Mouse (Mus musculus): ENCODE data around the gene Trmo. TPM values are rescaled to one million over a fixed set of nuclear protein-coding genes. Genes with fewer than 3 reads are reported as not detected.

Trmo gene
- total RNA-seq (2021) = 1 to 10 TPM; 3.2 to 4.7 TPM
- long read RNA-seq, experiment 1, partial matches to known transcripts = 2 of 5 reads
- long read RNA-seq, experiment 1, other reads (novel, unspliced or antisense) = 0 of 5 reads
- long read RNA-seq, experiment 2, partial matches to known transcripts = 0 of 1 reads
- long read RNA-seq, experiment 2, other reads (novel, unspliced or antisense) = 0 of 1 reads

GRCm38 (mm10) chr4:46389013-46389611, at the start of gene Trmo:
Trmo (minus strand) TSS chr4:46389437.
- peak; percentile 96 for DNase-seq

GRCm38 (mm10) chr4:46432339-46433036, 43.3 kb upstream of the Trmo start:
- no peak for DNase-seq

- DNase-seq = no peak
Observed at GRCm38 (mm10) chr4:46428903-46429499, 39.8 kb upstream of the Trmo start.

GRCm38 (mm10) chr4:46422625-46423024, 33.4 kb upstream of the Trmo start:
- no peak for DNase-seq

DNA sequence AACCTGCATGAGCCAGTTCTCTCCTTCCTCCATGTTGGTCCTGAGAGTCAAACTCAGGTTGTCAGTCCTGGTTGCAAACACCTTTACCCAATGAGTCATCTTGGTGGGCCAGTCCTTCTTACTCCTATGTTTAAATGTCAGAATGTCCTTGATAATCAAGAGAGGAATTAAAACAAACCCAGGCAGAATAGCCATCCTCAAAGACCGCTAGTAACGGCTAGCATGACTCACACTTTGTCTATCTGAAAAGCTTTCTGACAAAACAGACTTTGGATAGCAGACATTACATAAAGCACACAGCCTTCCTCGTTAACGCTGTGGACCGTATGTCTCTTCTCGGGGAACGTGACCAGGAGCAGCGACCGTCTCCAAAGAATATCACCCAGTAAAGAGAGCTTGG, 29.6 kb upstream of the Trmo start:
- no peak for DNase-seq

DNA sequence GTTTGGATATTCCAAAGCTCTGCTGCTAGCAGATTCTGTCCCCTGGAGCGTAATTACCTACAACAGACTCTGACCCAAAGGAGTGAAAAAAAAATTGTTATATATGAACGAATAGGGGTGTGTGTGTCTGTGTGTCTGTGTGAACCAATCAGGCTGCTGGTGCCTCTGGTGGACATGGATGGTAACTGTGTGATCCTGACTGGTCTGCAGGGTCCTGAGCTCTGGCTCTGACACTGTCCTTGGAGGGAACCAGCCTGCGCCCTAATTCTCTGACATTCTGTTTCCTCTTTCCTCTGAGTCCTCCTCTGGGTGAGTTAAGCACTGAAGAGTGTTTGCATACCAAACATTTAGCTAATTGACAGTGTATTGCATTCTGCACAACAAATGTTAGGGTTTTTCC, 28.3 kb upstream of the Trmo start:
- DNase-seq = peak in 1 of 2 experiments; percentile 5

DNA sequence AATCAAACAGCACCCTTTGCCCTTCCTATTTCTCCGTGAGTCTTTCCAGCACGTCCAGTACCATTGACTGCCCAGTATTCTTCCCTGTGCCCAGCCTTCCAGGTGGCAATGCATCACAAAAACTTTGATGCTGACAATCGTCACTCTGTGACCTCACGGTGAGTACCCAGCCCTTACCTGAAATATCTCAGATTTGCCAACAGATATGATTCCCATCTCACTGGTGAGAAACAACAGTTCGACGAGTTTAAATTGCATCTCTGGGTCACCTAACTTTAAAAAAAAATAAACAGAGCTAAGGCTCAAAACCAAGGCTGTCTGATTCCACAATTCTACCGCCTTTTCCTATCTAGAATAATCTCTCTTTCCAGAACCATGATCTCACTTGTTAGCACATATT, 24.2 kb upstream of the Trmo start, which contains the start of gene Hemgn:
Gene Hemgn, minus strand, starts transcription at position 101 of the 400 bp plus-strand sequence.
- DNase-seq = no peak

GRCm38 (mm10) chr4:46412113-46412512, 22.9 kb upstream of the Trmo start:
- no peak for DNase-seq

GRCm38 (mm10) chr4:46411489-46411888, 22.3 kb upstream of the Trmo start:
- DNase-seq = peak; percentile 12 to 46

DNA sequence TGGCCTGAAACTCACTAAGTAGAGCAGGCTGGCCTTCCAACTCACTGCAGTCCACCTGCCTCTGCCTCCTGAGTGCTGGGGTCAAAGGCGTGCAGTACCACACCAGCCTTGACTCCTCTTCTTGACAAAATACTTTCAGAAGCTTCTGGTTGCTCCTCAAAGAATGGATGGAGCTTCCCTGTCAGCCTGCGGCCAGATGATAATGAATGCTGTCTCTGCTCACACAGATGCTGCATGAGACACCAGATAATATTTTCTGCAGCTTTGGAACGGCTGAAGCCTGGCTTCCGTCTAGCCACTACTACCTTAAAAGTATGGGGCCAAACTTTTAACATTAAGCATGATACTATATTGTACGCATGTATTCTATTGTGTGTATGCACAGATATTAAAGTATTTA, 21.4 kb upstream of the Trmo start:
- no peak for DNase-seq

DNA sequence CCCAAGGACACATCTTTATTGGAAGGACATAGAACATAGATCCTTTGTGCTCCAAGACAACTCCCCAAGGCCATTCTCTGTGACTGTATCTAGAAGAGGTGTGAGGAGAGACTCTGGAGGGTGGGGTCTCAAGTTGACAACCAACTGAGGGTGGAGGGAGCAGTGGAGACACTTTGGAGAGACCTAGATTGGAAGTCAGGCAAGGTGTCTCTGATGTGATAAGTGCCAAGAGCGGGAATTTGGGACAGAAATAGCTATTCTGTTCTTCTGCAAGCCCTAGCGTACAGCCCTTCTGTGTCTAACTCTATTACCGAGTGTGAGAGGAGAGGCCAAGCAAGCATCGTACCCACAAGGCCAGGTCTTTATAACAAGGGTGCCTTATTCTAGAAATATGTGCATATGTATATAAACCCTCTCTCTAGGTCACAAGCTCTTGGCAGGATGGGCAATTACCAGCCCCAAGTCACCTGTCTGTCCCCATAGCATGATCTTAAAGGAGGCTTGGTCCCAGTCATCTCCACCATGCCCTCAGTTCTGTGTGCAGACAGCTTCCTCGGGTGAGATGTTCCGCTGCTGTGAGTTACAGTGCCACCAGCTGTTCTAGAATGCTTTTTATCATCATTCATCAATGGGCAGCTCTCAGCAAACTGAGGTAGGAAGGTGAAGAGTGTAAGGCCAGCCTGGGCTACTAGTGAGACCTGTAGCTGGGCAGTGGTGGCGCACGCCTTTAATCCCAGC, 17.9 kb upstream of the Trmo start:
- DNase-seq = no peak

- no peak for DNase-seq
Observed at GRCm38 (mm10) chr4:46404042-46404795, 15.0 kb upstream of the Trmo start.

- DNase-seq = no peak
Observed at GRCm38 (mm10) chr4:46398839-46399238, 9.6 kb upstream of the Trmo start.

DNA sequence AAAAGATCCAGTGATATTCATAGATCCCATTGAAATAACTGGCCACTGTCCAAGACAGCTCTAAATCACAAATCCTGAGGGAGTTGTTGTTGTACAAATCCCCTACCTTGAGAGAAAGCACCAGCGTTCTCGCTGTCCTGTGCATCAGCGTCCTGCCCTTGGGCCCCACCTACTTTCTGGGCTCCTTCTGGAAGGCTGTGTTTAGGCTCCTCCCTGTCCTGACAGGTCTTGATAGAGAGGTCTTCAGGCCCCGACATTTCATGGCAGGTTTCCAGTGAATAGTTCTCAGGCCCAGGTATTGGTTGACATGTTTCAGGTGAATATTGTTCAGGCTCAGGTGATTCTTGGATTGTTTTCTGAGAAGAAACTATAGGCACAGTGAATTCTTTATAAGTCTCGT, 6.5 kb upstream of the Trmo start:
- no peak for DNase-seq

GRCm38 (mm10) chr4:46394388-46394787, 5.2 kb upstream of the Trmo start:
- DNase-seq = no peak

- peak; percentile 79 to 88 for DNase-seq
Observed at GRCm38 (mm10) chr4:46390390-46390970, 1.2 kb upstream of the Trmo start.

DNA sequence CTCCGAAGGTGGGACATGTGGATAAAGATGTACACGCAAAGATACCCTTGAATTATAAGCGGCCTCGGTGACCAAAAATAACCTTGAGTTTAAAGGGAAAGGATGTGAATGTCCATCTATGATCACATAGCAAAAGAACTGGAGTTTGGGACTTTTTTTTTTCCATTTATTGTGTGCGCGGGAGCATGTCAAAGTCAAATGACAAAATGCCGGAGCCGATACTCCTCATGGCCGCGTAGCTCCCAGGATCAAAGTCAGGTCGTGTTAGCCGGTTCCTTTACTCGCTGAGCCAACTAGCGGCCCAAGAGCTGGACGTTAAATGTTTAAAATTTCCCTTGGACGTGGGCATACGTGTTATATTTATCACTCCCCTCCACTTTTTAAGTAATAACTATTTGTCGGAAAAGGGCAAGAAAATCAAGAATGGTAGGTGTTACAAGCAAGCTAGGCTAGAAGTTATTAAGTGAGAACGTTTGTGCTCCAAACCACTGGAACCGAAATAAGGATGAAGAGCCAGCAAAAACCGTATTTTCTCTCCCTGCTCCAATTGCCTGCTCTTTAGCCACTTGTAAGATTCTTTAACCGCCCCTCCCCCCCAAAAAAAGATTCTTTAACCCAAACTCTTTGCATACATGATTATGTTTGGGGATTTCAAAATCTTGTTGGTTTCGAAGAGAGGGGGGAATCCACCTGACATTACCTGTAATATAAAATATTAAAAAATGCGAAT, 540 bp upstream of the Trmo start:
- no peak for DNase-seq

DNA sequence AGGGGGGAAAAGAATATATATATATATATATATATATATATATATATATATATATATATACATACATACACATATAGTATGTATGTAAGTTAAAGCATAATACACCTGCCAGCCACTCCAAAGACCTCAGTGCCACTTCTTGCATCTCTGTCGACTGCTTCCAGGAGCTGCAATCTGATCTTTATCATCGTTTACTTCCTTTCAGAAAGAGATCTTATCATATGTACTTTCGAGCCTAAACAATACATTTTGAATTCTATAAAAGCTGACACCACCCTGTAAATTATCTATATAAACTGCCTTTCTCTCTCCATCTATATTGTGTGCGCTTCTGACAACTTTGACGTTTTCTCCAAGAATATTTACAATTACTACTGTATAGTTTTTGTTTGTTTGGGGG, 681 bp downstream of the Trmo start:
- no peak for DNase-seq

DNA sequence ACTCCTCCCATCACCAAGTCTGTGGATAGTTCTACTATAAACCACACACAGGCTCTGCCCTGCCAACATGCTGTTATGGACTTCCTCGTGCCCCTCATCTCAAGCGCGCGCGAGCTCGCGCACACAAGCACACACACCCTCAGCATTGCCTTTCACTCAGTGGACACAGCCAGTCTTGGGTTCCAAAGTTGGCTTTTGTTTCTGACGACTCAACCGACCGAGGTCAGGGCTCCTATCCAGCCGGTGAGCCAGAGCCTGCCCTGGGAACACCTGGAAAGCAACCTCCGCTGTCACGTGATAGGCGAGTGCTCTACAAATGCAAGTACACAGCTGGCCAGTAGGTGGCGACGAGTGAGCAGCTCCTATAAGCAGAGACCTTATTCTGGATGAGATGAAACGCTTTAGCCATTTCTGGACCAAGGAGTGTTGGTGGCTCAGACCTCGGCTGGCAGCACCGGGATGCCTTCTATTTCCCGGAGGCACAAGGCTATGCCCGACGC, 14.3 kb downstream of the Trmo start:
- DNase-seq = peak; percentile 86 to 87

DNA sequence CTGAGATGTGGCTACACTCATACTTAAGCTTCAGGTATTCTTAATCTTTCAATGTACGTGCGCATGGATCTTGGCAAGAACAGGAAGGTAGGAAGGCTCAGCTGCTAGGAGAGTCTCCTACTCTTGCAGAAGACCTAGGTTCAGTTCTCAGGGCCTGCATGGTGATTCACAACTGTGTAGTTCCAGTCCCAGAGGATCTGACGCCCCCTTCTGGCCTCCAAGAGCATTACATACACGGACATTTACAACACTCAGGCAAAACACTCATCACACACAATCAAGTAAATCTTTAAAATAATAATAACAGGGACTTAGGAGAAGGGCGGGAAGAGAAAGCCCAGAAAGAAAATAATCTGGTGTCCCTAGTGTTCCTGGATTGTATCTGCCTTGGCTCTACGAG, 14.8 kb downstream of the Trmo start:
- DNase-seq = peak in 1 of 2 experiments; percentile 44

All from heart, adult 18-20 months (tissue).